In genomic region chr17:84690111-84690510, GRCm38 (mm10) we compare ENCODE assay signal across 21 mouse cellular contexts. TPM values are rescaled to one million over a fixed set of nuclear protein-coding genes. Genes with fewer than 3 reads are reported as not detected.
DNase-seq lines count a peak whose midpoint lies in the region; ATAC-seq and TF ChIP-seq lines count a peak whose summit lies in the region.
"Had no signal": no experiment of that assay in that cellular context is flagged by ENCODE, and none has a peak within 500 bp of the region (broad histone marks: within the 10 kb centered on the region; RNA-seq: fewer than 3 reads in every experiment).

No protein-coding gene starts in this region.

- H3K4me3 ChIP-seq in embryonic facial prominence, embryonic 10.5 days = no peak overlapping the region
- H3K4me3 ChIP-seq in embryonic facial prominence, embryonic 15.5 days (replicated peaks) = no peak overlapping the region
- H3K4me3 ChIP-seq in liver, postnatal 0 days (ENCODE audit: low read depth, low read length) = no peak overlapping the region
- H3K4me3 ChIP-seq: forebrain, embryonic 15.5 days; heart, embryonic 12.5 days; neural tube, embryonic 15.5 days had no signal

- whole genome bisulfite sequencing in embryonic facial prominence, embryonic 10.5 days = 70% methylated on average over 5 of the region's 5 CpGs
- WGBS in embryonic facial prominence, embryonic 15.5 days = 46% methylated on average over 5 of the region's 5 CpGs
- 71% methylated on average over 5 of the region's 5 CpGs for WGBS in liver, postnatal 0 days (ENCODE audit: insufficient replicate concordance)

- no peak overlapping the region for H3K4me2 ChIP-seq in embryonic facial prominence, embryonic 15.5 days (replicated peaks)
- no peak overlapping the region for H3K4me2 ChIP-seq in liver, postnatal 0 days (ENCODE audit: low read depth, low read length)
- H3K4me2 ChIP-seq: forebrain, embryonic 15.5 days; heart, embryonic 12.5 days; midbrain, embryonic 11.5 days; neural tube, embryonic 15.5 days had no signal

- TF ChIP-seq CTCF in liver, postnatal 0 days (IDR thresholded peaks at IDR 0.05; ENCODE audit: low read depth) = no peak

- no peak for TF ChIP-seq EP300 in liver, postnatal 0 days (IDR thresholded peaks at IDR 0.05; ENCODE audit: low read depth)

- H3K27ac ChIP-seq in embryonic facial prominence, embryonic 10.5 days (replicated peaks) = peak overlapping the region; percentile 49; the same call in 1 of the 2 replicates
- H3K27ac ChIP-seq in embryonic facial prominence, embryonic 15.5 days (replicated peaks) = no peak overlapping the region
- H3K27ac ChIP-seq in liver, postnatal 0 days (ENCODE audit: low read depth) = peak overlapping the region; percentile 95
- H3K27ac ChIP-seq: forebrain, embryonic 15.5 days; hindbrain, postnatal 0 days; kidney, postnatal 0 days; neural tube, embryonic 15.5 days had no signal

- ATAC-seq in embryonic facial prominence, embryonic 15.5 days (ENCODE audit: insufficient number of reproducible peaks, low FRiP score, low TSS enrichment, low read depth) = 0 out of 2 replicates have a peak, but pooled peaks have one; percentile 30
- no peak for ATAC-seq in liver, postnatal 0 days
- ATAC-seq: forebrain, embryonic 15.5 days; hindbrain, postnatal 0 days had no signal

- H3K9me3 ChIP-seq in embryonic facial prominence, embryonic 10.5 days = no peaks in the 10 kb centered on the region
- no peaks in the 10 kb centered on the region for H3K9me3 ChIP-seq in embryonic facial prominence, embryonic 15.5 days (replicated peaks)
- H3K9me3 ChIP-seq in liver, postnatal 0 days (ENCODE audit: low read length) = no peaks in the 10 kb centered on the region
- H3K9me3 ChIP-seq: forebrain, embryonic 15.5 days; heart, embryonic 12.5 days; neural tube, embryonic 15.5 days had no signal

- 0 out of 2 replicates have a peak, but pooled peaks cover 1% of the 10 kb centered on the region for H3K27me3 ChIP-seq in embryonic facial prominence, embryonic 10.5 days (replicated peaks; ENCODE audit: low read depth, poor library complexity, severe bottlenecking)
- H3K27me3 ChIP-seq in embryonic facial prominence, embryonic 15.5 days = no peaks in the 10 kb centered on the region
- no peaks in the 10 kb centered on the region for H3K27me3 ChIP-seq in liver, postnatal 0 days (ENCODE audit: insufficient read depth, low read length)
- H3K27me3 ChIP-seq: forebrain, embryonic 15.5 days; neural tube, embryonic 15.5 days had no signal

- DNase-seq in kidney, postnatal 25 days = peak; percentile 17 to 39
- DNase-seq in kidney, adult 11 months = no peak
- no peak for DNase-seq in embryonic facial prominence, embryonic 10.5 days (ENCODE audit: low spot score)
- no peak for DNase-seq in liver, postnatal 0 days
- DNase-seq in left cerebral cortex, adult 9 months (ENCODE audit: low spot score in 2 of 2) = no peak
- DNase-seq in embryo, embryonic 10.5 days (ENCODE audit: low spot score) = no peak
- DNase-seq: cerebellum, adult 9-11 months; heart, adult 18-20 months; heart, postnatal 10 days; lung, adult 18-20 months; lung, postnatal 10 days; right cerebral cortex, adult 18-20 months; thymus, adult 18-20 months; thymus, postnatal 4 days had no signal

- no peaks in the 10 kb centered on the region for H3K36me3 ChIP-seq in embryonic facial prominence, embryonic 10.5 days (replicated peaks)
- H3K36me3 ChIP-seq in embryonic facial prominence, embryonic 15.5 days = no peaks in the 10 kb centered on the region
- H3K36me3 ChIP-seq in liver, postnatal 0 days (replicated peaks; ENCODE audit: insufficient read depth, low read length) = no peaks in the 10 kb centered on the region
- H3K36me3 ChIP-seq: forebrain, embryonic 15.5 days; heart, embryonic 12.5 days; neural tube, embryonic 15.5 days had no signal

- no peak overlapping the region for H3K9ac ChIP-seq in embryonic facial prominence, embryonic 15.5 days
- H3K9ac ChIP-seq in liver, postnatal 0 days (replicated peaks) = no peak overlapping the region
- H3K9ac ChIP-seq: forebrain, embryonic 15.5 days; heart, embryonic 12.5 days; neural tube, embryonic 15.5 days had no signal

- peaks cover 30% of the 10 kb centered on the region for H3K4me1 ChIP-seq in embryonic facial prominence, embryonic 10.5 days
- peaks cover 23% of the 10 kb centered on the region for H3K4me1 ChIP-seq in embryonic facial prominence, embryonic 15.5 days
- peaks cover 9% of the 10 kb centered on the region; the same call in 1 of the 2 replicates for H3K4me1 ChIP-seq in liver, postnatal 0 days (ENCODE audit: insufficient read depth)
- H3K4me1 ChIP-seq: forebrain, embryonic 15.5 days; neural tube, embryonic 15.5 days had no signal

RNA-seq across cellular contexts. Expression of gene Abcg5, which starts 7.3 kb away (rescaled TPM):
- 1.3 and 1.6 TPM in 2 replicates for polyA plus RNA-seq in embryonic facial prominence, embryonic 10.5 days (2016; fragmentation: Nextera tagmentation; extraction: Ambion mirVana)
- 2.2 and 2.8 TPM in 2 replicates for polyA plus RNA-seq in embryonic facial prominence, embryonic 15.5 days (2015; fragmentation: Nextera tagmentation; extraction: Ambion mirVana)
- 9.3 and 12.7 TPM in 2 replicates for polyA plus RNA-seq in liver, postnatal 0 days (2015; fragmentation: Nextera tagmentation; extraction: Ambion mirVana)

RNA-seq across cellular contexts. Expression of gene Abcg8, which starts 14.0 kb away (rescaled TPM):
- polyA plus RNA-seq in embryonic facial prominence, embryonic 10.5 days (2016; fragmentation: Nextera tagmentation; extraction: Ambion mirVana) = 0.10 and 0.15 TPM in 2 replicates
- 0.13 and 0.16 TPM in 2 replicates for polyA plus RNA-seq in embryonic facial prominence, embryonic 15.5 days (2015; fragmentation: Nextera tagmentation; extraction: Ambion mirVana)
- polyA plus RNA-seq in liver, postnatal 0 days (2015; fragmentation: Nextera tagmentation; extraction: Ambion mirVana) = 5.6 and 7.4 TPM in 2 replicates
- polyA plus RNA-seq: heart, embryonic 12.5 days; hindbrain, postnatal 0 days; midbrain, embryonic 11.5 days had no signal

Comparison
In these comparisons a context has a peak if more than half of its experiments do, and no peak if none do; other contexts are left out.
1. DNase-seq: peak in kidney, postnatal 25 days (2 of 2); none in kidney, adult 11 months (single experiment), embryonic facial prominence, embryonic 10.5 days (single experiment), liver, postnatal 0 days (single experiment), left cerebral cortex, adult 9 months (0 of 2) and embryo, embryonic 10.5 days (single experiment).